Mouse (Mus musculus) NIH3T3 (cell line): Measurements from ENCODE around the gene Abl2.
"Not testable (repeated sequence)": the region's sequence is repeated elsewhere in the genome, so short reads cannot be mapped to it uniquely, and the experiment has no call there.

Source experiments
- DNase-seq: peaks from one replicate; pipeline ENCODE4 v3.0.0-alpha.2; 2012; ENCODE audit warnings: low read depth

Abl2 gene

DNA sequence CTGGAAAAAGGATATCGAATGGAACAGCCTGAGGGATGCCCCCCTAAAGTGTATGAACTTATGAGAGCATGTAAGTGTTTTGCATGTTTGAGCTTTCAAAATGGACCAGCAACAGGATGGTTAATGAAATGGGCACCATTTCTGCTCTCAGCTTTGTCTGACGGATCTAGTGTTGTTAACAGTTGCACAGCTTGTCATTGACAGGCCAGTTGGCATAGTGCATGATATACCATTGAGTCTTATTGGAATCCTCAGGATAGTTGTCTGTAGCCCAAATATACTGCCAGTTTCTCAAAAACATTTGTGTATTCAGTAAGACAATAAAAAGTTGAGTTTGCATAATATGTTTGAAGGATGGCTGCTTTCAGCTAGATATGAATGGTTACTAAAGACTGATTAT is 76.6 kb downstream of the Abl2 start:
- no peak for DNase-seq

DNA sequence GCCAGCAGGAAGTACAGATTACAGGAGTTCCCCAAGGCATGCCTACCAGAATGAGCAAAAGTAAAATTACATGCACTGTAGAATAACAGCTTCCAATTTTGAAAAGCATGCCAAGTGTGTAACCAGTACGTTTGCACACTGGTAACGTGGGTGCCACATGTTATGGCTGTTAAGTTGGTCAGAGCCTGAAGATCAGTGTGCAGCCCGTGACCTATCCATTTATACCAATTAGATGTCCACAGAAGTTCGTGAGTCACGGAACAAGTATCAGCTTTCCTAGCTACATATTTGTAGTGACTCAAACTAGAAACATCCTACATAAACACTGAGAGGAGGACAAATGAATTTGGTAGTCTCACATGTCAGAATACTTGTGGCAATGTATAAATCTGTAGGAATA is 80.9 kb downstream of the Abl2 start:
- peak; percentile 84 for DNase-seq

DNA sequence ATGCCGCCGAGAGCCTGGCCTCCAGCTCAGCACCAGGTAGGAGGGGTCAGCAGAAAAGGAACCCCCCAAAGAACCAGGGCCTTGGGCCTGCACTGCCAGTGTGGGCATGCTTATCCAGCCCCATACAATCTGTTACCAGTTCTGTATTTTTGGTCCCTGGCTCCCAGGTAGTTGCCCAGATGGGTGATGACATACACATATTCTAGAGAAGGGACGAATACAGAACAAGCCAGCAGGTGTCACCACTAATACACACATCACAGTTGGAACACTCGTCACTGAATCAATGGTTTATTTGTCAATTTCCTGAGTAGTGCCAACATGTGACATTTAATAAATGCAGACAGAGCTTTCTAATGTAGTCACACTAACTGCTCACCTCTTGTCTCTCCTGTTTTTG is 82.0 kb downstream of the Abl2 start:
- DNase-seq = no peak

GRCm38 (mm10) chr1:156641808-156642207 is 83.2 kb downstream of the Abl2 start:
- DNase-seq = no peak

- no peak for DNase-seq
Measured at GRCm38 (mm10) chr1:156642813-156643212, 84.2 kb downstream of the Abl2 start.

- no peak for DNase-seq
Measured at GRCm38 (mm10) chr1:156644061-156644460, 85.5 kb downstream of the Abl2 start.

DNA sequence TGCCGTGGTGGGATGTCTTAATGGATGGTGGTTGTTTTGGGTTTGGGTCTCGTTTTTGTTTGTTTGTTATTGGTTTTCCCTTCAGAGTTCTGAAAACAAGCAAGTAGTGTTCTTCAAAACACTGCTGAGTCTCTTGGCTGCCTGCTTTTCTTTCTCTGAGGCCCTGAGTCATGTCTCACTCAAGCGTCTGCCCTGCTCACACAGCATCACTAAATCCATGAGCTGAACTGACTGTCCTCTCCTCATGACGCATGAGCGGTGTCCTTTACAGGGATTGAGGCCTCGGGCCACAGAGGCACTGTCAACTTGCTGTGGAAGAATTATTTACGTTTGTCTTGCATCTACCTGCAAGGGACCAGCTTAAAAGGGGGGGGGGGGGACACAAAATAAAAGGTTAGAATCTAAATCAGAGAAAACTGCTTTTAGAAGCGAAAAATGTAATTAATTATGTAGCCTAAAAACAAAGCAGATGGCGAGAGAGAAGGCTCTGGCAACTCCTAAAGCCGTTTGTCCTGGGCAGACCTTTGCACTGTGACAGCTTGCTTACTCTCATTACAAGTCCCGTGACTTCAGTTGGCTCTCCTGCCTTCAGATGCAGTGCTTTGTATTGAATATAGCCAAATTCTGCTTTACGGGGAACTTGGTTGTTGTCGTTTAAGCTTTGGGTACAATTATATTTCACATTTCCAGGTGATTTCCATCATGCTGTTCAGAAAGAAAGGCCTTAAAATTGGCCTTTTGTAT is 86.4 kb downstream of the Abl2 start:
- no peak for DNase-seq

GRCm38 (mm10) chr1:156645971-156646370 is 87.4 kb downstream of the Abl2 start:
- no peak for DNase-seq

- DNase-seq = no peak
Measured at GRCm38 (mm10) chr1:156648705-156649104, 90.1 kb downstream of the Abl2 start.

DNA sequence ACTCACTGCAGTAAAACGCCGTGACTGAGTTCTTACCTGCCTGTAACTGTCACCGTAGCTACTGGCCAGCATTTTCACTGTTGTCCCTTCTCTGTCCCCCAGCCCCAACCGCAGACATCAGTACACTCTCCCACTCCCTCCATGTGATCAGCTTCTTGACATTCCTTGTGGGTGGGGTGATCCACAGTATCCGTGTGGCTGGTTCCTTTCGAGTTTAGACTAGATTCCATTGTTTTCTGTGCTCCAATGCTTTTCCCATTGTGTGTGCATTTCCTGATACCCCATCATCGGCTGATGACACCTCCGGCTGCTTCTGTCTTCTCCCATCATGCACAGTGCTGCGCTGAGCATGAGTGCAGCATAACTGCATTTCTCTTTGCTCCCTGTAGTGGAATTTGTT is 92.0 kb downstream of the Abl2 start:
- no peak for DNase-seq

DNA sequence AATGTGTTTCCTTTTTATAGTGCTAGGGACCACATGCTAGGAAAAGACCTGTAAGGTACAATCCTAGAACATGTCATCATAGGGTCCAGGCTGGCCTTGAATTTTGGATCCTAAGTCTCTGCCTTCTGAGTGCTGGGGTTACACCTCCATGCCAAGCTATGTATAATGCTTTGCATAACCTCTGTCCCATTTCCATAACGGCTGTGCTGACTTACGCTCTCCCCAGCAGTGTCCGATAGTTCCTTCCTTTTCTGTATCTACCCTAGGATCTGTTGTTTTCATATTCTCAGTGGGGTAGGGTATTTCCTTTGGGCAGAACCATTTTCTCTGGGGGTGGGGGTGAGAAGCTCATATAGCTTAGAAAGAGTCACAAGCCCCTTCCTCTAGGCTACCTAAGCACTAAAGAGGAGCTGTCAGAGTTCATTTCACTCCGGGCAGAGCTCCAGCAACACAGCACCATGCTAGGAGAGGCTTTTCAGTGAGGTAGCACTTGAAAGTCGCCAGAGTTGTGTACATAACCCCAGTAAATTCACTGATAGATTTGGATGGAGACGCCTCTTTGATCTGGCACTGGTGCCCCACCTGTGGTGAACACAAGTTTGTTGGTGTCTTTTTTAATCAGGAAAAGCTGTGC is 93.7 kb downstream of the Abl2 start:
- DNase-seq = no peak

GRCm38 (mm10) chr1:156654735-156655530 is 96.3 kb downstream of the Abl2 start:
- DNase-seq = peak; percentile 52

- DNase-seq = no peak
Measured at GRCm38 (mm10) chr1:156657523-156657922, 98.9 kb downstream of the Abl2 start.

GRCm38 (mm10) chr1:156658676-156659075 is 100.1 kb downstream of the Abl2 start:
- peak; percentile 62 for DNase-seq

GRCm38 (mm10) chr1:156659906-156660659 is 101.5 kb downstream of the Abl2 start:
- DNase-seq = peak; percentile 48

DNA sequence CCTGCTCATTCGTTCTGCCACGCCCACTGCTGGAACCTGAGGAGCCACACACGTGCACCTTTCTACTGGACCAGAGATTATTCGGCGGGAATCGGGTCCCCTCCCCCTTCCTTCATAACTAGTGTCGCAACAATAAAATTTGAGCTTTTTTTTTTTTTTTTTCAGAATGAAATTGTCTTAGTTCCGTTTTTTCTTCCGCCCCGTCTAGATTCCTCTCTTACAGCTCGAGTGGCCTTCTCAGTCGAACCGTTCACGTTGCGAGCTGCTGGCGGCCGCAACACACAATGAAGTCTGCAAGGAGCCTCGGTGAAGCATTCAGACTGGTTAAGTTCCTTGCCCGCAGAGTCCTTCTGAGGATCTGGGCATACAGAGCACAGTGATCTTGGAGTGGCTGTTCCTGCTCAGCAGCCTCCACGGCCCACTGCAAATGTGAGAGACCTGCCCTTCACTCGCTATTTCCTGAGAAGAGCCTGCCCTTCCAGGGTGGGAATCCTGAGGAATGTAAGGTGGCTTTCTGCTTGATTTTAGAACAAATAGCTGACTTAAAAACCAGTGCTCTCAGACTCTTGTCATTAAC is 102.2 kb downstream of the Abl2 start:
- DNase-seq = not testable (repeated sequence)

DNA sequence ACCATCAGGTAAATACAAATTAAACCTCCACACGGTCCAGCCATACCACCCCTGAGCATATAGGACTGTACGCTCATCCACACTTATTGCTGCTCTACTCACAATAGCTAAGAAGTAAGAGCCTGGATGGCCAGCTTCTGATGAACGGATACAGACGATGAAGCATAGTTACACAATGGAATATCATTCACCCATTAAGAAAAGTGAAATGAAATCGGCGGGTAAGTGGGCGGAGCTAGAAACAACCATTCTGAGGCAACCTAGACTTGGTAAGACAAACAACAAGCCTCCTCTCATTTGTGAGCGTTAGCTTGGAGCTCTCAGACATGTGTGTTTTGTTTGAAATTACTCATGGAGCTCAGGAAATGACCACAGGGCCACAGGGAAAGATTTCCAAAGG is 107.2 kb downstream of the Abl2 start:
- no peak for DNase-seq

GRCm38 (mm10) chr1:156667141-156667926 is 108.7 kb downstream of the Abl2 start:
- peak; percentile 70 for DNase-seq

- no peak for DNase-seq
Measured at GRCm38 (mm10) chr1:156668602-156669001, 110.0 kb downstream of the Abl2 start.

- no peak for DNase-seq
Measured at GRCm38 (mm10) chr1:156669208-156669983, 110.8 kb downstream of the Abl2 start.
